Mouse (Mus musculus): ENCODE data around the gene Mlst8. TPM values are rescaled to one million over a fixed set of nuclear protein-coding genes. Genes with fewer than 3 reads are reported as not detected.
A peak's percentile ranks its signal among the peaks of the same experiment; 100 is the strongest.

The Mlst8 gene
- total and polyA plus RNA-seq, 3 experiments: 10.0 to 24.7 (median 14.0) TPM

- H3K27me3 ChIP-seq (replicated peaks): no peaks in the 10 kb centered on the region
- peaks cover 26 to 51% of the 10 kb centered on the region in 2 experiments for H3K36me3 ChIP-seq (replicated peaks in 1 of 2; ENCODE audit: control insufficient read depth in 1 of 2, insufficient read depth in 1 of 2, low read length in 1 of 2)
- H3K9ac ChIP-seq (ENCODE audit: insufficient read depth, low read depth): peak overlapping the region; percentile 98
- peak overlapping the region; percentile 56; the same call in 1 of the 2 replicates for H3K27ac ChIP-seq (ENCODE audit: insufficient read depth, low read depth)
- H3K4me3 ChIP-seq (replicated peaks in 1 of 3; ENCODE audit: low read depth in 2 of 3, low read length in 2 of 3, poor library complexity in 1 of 3): peak overlapping the region; percentile 65 to 91 (median 74)
- DNase-seq (ENCODE audit: extremely low read depth): no peak
- TF ChIP-seq ETS1 (conservative IDR thresholded peaks at IDR 0.05; ENCODE audit: low read depth, low read length) (no peak), UBTF (IDR thresholded peaks at IDR 0.05; ENCODE audit: low read depth, low read length) (no peak), ELF1 (IDR thresholded peaks at IDR 0.05; ENCODE audit: low read depth, low read length) (no peak), USF1 (IDR thresholded peaks at IDR 0.05; ENCODE audit: low read depth, low read length) (no peak), MAZ (IDR thresholded peaks at IDR 0.05; ENCODE audit: low read depth, low read length) (0 out of 2 replicates have a peak, but pooled peaks have one; percentile 16), KAT2A (IDR thresholded peaks at IDR 0.05; ENCODE audit: insufficient replicate concordance, low read length) (no peak), ZKSCAN1 (IDR thresholded peaks at IDR 0.05; ENCODE audit: borderline replicate concordance, low read depth, low read length) (no peak), POLR2AphosphoS2 (IDR thresholded peaks at IDR 0.05; ENCODE audit: low read depth, low read length) (peak; percentile 19; the same call in 1 of the 2 replicates), EP300 (IDR thresholded peaks at IDR 0.05; ENCODE audit: low read length) (no peak), MXI1 (IDR thresholded peaks at IDR 0.05; ENCODE audit: low read depth, low read length) (peak; percentile 15; the same call in 1 of the 2 replicates), SIN3A (IDR thresholded peaks at IDR 0.05; ENCODE audit: low read length) (peak; percentile 47), POLR2A (IDR thresholded peaks at IDR 0.05; ENCODE audit: low read depth, low read length) (no peak), GABPA (IDR thresholded peaks at IDR 0.05; ENCODE audit: insufficient replicate concordance, low read depth, low read length) (no peak), JUND (conservative IDR thresholded peaks at IDR 0.05; ENCODE audit: low read depth, low read length) (no peak), CTCF (conservative IDR thresholded peaks at IDR 0.05 in 1 of 2, IDR thresholded peaks at IDR 0.05 in 1 of 2; ENCODE audit: low read depth in 2 of 2, low read length in 2 of 2) (no peak), MAX (IDR thresholded peaks at IDR 0.05; ENCODE audit: low read length) (no peak), ZNF384 (IDR thresholded peaks at IDR 0.05; ENCODE audit: low read depth, low read length) (no peak), PAX5 (IDR thresholded peaks at IDR 0.05; ENCODE audit: low read length) (no peak), RCOR1 (conservative IDR thresholded peaks at IDR 0.05; ENCODE audit: low read depth, low read length) (no peak; the same call in 1 of the 2 replicates), USF2 (conservative IDR thresholded peaks at IDR 0.05; ENCODE audit: low read depth, low read length) (no peak), JUN (IDR thresholded peaks at IDR 0.05; ENCODE audit: insufficient read depth, low read depth, low read length) (no peak), HCFC1 (IDR thresholded peaks at IDR 0.05; ENCODE audit: low read depth, low read length) (no peak), MEF2A (IDR thresholded peaks at IDR 0.05; ENCODE audit: borderline replicate concordance, low read depth, low read length) (no peak), TBP (conservative IDR thresholded peaks at IDR 0.05; ENCODE audit: low read depth, low read length) (no peak), NRF1 (IDR thresholded peaks at IDR 0.05; ENCODE audit: low read depth, low read length) (no peak), TCF12 (IDR thresholded peaks at IDR 0.05; ENCODE audit: low read depth, low read length) (no peak), SMC3 (IDR thresholded peaks at IDR 0.05; ENCODE audit: low read depth, low read length) (no peak), RAD21 (IDR thresholded peaks at IDR 0.05; ENCODE audit: low read depth, low read length) (no peak), E2F4 (IDR thresholded peaks at IDR 0.05; ENCODE audit: insufficient replicate concordance, low read depth, low read length) (no peak), ZMIZ1 (IDR thresholded peaks at IDR 0.05; ENCODE audit: low read depth, low read length) (no peak), IRF4 (IDR thresholded peaks at IDR 0.05; ENCODE audit: low read depth, low read length) (no peak), NELFE (IDR thresholded peaks at IDR 0.05; ENCODE audit: low read depth, low read length) (no peak), ZC3H11A (IDR thresholded peaks at IDR 0.05; ENCODE audit: low read depth, low read length) (no peak), CHD1 (IDR thresholded peaks at IDR 0.05; ENCODE audit: low read depth, low read length) (peak; percentile 91; the same call in 1 of the 2 replicates), MYC (IDR thresholded peaks at IDR 0.05; ENCODE audit: low read depth, low read length) (no peak), BHLHE40 (IDR thresholded peaks at IDR 0.05; ENCODE audit: low read depth, low read length) (no peak), MAFK (IDR thresholded peaks at IDR 0.05; ENCODE audit: insufficient replicate concordance, low read length) (no peak), CHD2 (IDR thresholded peaks at IDR 0.05; ENCODE audit: low read length) (no peak)
- H3K9me3 ChIP-seq (replicated peaks; ENCODE audit: low read length): no peaks in the 10 kb centered on the region
- H3K4me1 ChIP-seq (ENCODE audit: control insufficient read depth in 1 of 2, insufficient read depth in 2 of 2): peaks cover 35 to 60% of the 10 kb centered on the region in 2 experiments
- peaks cover 53% of the 10 kb centered on the region for H3K79me2 ChIP-seq (replicated peaks; ENCODE audit: control insufficient read depth, extremely low read depth, insufficient read depth, poor library complexity, severe bottlenecking)
- dilution Hi-C loops (cut with MboI; ENCODE audit: extremely low pct_ligation_motif_present, extremely low pct_unique_long_range_greater_than_20kb, low sequenced_read_pairs) (no loop called here), in situ Hi-C loops (cut with MboI; ENCODE audit: low pct_ligation_motif_present, low pct_unique_long_range_greater_than_20kb, low sequenced_read_pairs) (no loop called here)
- peak overlapping the region; percentile 89; the same call in 1 of the 2 replicates for H3K4me2 ChIP-seq (ENCODE audit: insufficient read depth, low read depth, poor library complexity, severe bottlenecking)
These were observed 49.7 kb upstream of the Mlst8 start for GRCm38 (mm10) chr17:24528560-24528918.

All from CH12.LX (cell line).